Mouse (Mus musculus): Measurements from ENCODE around the gene Taf1c. TPM values are rescaled to one million over a fixed set of nuclear protein-coding genes. Genes with fewer than 3 reads are reported as not detected.

Taf1c gene
- polyA plus RNA-seq, 1 experiment, result 24.0 TPM

DNA sequence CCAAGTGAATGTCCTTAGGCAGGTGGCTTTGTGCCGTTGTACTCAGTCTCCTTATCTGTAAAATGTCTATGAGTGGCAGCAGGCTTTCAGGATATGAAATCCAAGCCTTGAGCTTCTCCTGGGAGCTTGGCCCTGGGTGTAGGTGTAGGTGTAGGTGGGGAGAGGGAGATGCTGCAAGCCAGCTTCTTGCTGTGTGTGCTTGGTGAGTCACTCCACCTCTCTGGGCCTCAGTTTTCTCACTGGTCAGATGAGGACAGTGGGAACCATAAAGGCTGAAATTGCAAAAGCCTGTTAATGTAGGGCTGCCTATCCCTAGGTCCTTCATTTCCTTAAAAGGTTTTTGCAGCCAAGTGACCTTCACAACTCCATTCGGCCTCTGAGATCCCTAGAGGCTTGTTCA, 30.9 kb upstream of the Taf1c start:
- TF ChIP-seq CTCF (IDR thresholded peaks at IDR 0.05; ENCODE audit: borderline replicate concordance, extremely low read depth, insufficient read depth, insufficient read length) (no peak), POLR2A (IDR thresholded peaks at IDR 0.05; ENCODE audit: borderline replicate concordance, extremely low read depth, insufficient read depth, insufficient read length, poor library complexity, severe bottlenecking) (no peak)
- DNase-seq (ENCODE audit: low read depth), result no peak

DNA sequence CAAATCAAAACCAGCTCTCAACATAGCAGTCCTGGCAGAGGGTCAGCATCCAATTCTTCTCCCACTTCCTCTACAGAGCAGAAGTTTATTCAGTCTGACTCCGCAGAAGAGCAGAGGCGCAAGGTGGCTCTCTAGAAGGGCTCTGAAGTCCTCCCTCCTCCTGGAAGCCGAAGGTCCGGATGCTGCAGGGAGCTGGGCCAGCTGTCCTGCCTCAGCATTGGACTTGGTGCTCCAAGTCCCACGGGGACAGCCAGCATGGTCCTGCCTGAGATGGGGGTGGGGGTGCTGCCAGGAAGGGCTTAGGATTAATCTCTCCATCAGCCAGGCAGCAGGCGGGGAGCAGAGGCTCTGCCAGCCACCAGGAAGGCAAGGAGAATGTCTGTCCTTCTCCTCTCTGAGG, 30.4 kb upstream of the Taf1c start, which contains the start of gene Kcng4:
Gene Kcng4 (minus strand): TSS at position 303 of the 400 bp plus-strand sequence.
- no peak for TF ChIP-seq CTCF (IDR thresholded peaks at IDR 0.05; ENCODE audit: borderline replicate concordance, extremely low read depth, insufficient read depth, insufficient read length)
- TF ChIP-seq POLR2A (IDR thresholded peaks at IDR 0.05; ENCODE audit: borderline replicate concordance, extremely low read depth, insufficient read depth, insufficient read length, poor library complexity, severe bottlenecking), result no peak
- DNase-seq (ENCODE audit: low read depth), result peak; percentile 5

DNA sequence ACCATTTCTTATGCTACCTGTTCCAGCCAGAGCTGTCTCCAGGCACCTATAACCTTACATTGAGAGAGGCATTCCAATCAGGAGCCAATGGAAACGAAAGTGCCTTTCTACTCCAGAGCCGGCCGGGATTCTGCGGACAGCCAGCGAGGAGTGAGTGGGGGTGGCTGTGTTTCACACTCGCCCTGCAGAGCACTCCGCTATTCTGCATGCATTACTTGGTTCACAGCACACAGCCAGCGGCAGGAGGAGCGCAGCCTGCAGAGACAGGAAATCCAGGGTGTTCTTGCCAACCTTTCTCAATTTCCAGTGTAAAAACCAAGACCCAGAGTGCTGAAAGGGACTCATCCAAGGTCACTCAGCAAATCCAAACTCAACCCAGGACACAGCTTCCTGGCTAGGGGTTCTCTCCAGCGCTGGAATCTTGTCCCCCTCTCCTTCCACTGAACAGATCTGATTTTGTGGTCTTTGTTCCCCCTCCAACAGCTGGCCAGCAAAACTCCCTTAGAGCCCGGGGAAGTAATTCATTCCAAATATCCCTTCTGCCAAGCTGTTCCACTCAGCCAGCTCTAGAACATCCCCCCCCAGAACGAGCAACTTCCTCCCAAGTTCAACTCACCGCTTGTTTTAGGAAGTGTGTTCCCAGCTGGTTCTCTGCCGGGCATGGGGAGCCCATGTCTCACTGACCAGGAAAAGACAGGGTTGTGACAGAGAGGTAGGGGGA, 29.8 kb upstream of the Taf1c start:
- DNase-seq (ENCODE audit: low read depth), result peak; percentile 31
- no peak for TF ChIP-seq POLR2A (IDR thresholded peaks at IDR 0.05; ENCODE audit: borderline replicate concordance, extremely low read depth, insufficient read depth, insufficient read length, poor library complexity, severe bottlenecking)
- TF ChIP-seq CTCF (IDR thresholded peaks at IDR 0.05; ENCODE audit: borderline replicate concordance, extremely low read depth, insufficient read depth, insufficient read length), result no peak

DNA sequence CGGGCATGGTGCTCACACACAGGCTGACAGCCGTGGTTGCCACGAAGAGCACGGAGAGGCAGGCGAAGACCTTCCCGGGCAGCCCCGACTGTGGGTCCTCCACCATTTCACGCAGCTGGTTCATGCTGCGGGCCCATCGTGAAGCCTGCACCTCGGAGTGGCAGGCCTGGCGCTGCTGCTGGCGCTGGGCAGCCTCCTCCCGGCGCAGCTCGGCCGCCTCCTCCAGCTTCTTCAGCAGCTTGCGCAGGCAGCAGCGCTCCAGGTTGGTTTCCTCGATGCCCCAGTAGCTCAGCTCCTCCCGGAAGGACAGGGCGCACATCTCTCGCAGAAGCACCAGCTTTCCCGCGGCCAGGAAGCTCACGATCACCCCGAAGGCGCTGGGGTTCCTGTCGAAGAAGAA, 27.9 kb upstream of the Taf1c start:
- TF ChIP-seq CTCF (IDR thresholded peaks at IDR 0.05; ENCODE audit: borderline replicate concordance, extremely low read depth, insufficient read depth, insufficient read length) (no peak), POLR2A (IDR thresholded peaks at IDR 0.05; ENCODE audit: borderline replicate concordance, extremely low read depth, insufficient read depth, insufficient read length, poor library complexity, severe bottlenecking) (no peak)
- DNase-seq (ENCODE audit: low read depth), result no peak

DNA sequence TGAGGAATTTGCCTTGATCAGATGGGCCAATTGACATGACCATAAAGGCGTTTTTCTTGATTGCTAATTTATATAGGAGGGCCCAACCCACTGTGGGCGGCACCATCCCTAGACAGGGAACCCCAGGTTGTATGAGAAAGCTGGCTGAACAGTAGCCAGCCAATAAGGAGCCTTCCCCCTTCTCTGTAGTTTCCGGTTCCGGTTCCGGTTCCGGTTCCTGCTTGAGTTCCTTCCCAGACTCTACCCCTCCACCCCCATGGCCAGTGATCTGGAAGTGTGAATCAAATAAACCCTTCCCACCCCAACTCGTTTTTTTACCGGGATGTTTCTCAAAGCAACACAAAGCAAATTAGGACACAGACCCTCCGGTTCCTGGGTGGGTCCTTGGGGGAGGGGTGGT, 27.2 kb upstream of the Taf1c start:
- no peak for DNase-seq (ENCODE audit: low read depth)

DNA sequence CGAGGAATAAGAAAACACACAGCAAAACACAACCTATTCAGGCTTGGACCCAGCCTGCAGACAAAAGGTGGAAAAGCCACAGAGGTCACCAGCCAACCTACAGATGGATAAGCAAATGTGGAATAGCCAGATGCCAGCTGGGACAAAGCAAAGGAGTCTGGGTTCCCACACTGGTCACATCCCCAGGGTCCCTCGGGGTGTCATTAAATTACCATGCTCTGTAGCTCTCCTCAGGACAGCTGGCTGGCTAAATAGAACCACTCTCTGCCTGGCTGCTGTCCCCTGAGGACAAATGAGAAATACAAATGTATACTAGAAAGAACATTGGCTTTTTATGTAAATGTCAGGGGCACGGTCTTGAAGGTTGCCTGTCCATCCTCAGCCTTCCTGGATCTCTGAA, 25.8 kb upstream of the Taf1c start:
- TF ChIP-seq POLR2A (IDR thresholded peaks at IDR 0.05; ENCODE audit: borderline replicate concordance, extremely low read depth, insufficient read depth, insufficient read length, poor library complexity, severe bottlenecking) (no peak), CTCF (IDR thresholded peaks at IDR 0.05; ENCODE audit: borderline replicate concordance, extremely low read depth, insufficient read depth, insufficient read length) (no peak)
- DNase-seq (ENCODE audit: low read depth), result peak; percentile 43

More for the DNA sequence above, 27.2 kb upstream of the Taf1c start:
- no peak for TF ChIP-seq CTCF (IDR thresholded peaks at IDR 0.05; ENCODE audit: borderline replicate concordance, extremely low read depth, insufficient read depth, insufficient read length)
- TF ChIP-seq POLR2A (IDR thresholded peaks at IDR 0.05; ENCODE audit: borderline replicate concordance, extremely low read depth, insufficient read depth, insufficient read length, poor library complexity, severe bottlenecking), result no peak

DNA sequence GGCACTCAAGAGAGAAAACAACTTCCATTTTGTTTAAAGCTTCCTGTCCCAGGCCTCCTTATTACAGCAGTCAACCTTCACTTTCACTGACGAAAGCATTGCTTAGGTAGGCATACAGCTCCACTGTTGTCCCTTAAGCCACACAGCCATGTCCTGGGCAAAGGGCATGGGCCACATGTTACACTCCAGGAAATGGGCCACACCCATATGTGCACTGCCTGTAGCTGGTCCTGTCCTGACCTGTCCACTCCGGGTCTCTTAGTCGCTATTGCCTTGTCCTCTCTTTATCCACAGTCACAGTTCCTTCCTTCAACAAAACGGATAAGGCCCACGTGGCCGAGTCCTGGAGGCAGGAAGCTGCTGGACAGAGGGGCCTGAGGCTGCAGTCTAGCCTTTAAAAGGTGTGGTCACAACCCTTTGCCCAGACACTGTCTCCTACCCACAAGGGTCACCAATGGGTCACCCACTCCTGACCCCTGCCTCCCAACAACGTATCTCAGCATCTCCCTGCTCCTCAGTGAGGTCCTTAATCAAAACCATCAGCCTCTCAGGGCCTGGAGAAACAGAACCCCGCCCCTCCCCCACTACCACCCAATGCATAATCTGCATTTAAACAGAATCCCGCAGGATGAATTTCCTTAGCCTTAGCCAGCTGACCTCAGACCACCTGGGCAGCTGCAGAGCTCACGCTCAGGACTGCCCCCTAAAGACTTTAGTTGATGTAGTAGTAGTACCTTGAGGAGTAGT, 22.8 kb upstream of the Taf1c start:
- no peak for DNase-seq (ENCODE audit: low read depth)
- TF ChIP-seq CTCF (IDR thresholded peaks at IDR 0.05; ENCODE audit: borderline replicate concordance, extremely low read depth, insufficient read depth, insufficient read length), result no peak
- TF ChIP-seq POLR2A (IDR thresholded peaks at IDR 0.05; ENCODE audit: borderline replicate concordance, extremely low read depth, insufficient read depth, insufficient read length, poor library complexity, severe bottlenecking), result no peak

DNA sequence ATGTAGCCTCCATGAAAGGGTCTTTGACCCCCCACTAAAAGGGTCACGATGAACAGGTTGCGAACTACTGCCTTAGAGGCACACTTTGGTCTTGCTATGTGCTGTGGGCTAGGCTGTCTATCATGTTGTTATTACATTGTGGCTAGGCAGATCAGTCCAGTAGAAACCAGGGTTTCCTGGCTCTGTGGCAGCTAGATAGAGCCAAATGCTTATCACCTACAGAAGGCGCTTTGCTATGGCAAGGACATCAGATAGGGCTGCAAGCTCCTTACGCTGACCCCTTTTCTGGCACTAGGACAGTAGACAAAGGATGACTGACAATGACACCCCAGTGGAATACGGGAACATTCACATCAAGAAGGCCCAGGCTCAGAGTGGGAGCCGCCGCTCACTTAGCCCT, 22.2 kb upstream of the Taf1c start:
- DNase-seq (ENCODE audit: low read depth), result no peak
- TF ChIP-seq CTCF (IDR thresholded peaks at IDR 0.05; ENCODE audit: borderline replicate concordance, extremely low read depth, insufficient read depth, insufficient read length) (no peak), POLR2A (IDR thresholded peaks at IDR 0.05; ENCODE audit: borderline replicate concordance, extremely low read depth, insufficient read depth, insufficient read length, poor library complexity, severe bottlenecking) (no peak)

DNA sequence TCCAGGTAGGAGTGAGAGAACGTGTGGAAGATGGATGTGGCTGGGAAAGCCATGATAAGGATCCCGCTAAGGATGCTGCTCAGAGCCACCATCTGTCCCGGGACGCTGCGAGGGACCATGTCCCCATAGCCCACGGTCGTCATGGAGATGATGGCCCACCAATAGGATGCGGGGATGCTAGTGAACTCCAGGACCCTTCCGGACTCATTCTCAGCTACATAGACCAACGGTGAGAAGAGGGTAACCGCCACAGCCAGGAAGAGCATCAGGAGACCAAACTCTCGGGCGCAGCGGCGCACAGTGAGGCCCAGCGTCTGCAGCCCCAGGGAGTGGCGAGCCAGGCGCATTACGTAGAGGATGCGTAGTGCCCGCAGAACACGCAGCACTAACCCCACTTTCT, 20.8 kb upstream of the Taf1c start:
- no peak for TF ChIP-seq CTCF (IDR thresholded peaks at IDR 0.05; ENCODE audit: borderline replicate concordance, extremely low read depth, insufficient read depth, insufficient read length)
- TF ChIP-seq POLR2A (IDR thresholded peaks at IDR 0.05; ENCODE audit: borderline replicate concordance, extremely low read depth, insufficient read depth, insufficient read length, poor library complexity, severe bottlenecking), result no peak
- no peak for DNase-seq (ENCODE audit: low read depth)

DNA sequence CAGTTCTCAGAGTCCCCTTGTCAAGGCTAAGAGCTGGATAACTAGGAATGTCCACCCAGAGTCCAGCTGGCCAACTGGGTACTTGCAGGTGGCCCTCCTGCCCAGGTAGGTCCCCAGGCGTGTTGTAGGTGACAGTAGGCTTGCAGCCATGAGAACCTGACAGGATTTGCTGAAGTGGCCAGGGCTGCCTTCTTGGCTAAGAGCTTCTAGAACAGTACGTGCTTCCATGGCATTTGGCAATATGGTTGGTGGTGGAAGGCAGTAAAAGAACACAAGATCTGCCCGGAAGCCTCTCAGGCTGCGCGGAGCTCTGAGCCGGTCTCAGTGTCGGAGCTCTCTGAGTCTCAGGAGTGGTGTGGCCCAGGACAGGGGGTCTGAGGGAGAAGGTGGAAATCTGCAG, 19.9 kb upstream of the Taf1c start:
- no peak for TF ChIP-seq CTCF (IDR thresholded peaks at IDR 0.05; ENCODE audit: borderline replicate concordance, extremely low read depth, insufficient read depth, insufficient read length)
- no peak for TF ChIP-seq POLR2A (IDR thresholded peaks at IDR 0.05; ENCODE audit: borderline replicate concordance, extremely low read depth, insufficient read depth, insufficient read length, poor library complexity, severe bottlenecking)
- DNase-seq (ENCODE audit: low read depth), result no peak

DNA sequence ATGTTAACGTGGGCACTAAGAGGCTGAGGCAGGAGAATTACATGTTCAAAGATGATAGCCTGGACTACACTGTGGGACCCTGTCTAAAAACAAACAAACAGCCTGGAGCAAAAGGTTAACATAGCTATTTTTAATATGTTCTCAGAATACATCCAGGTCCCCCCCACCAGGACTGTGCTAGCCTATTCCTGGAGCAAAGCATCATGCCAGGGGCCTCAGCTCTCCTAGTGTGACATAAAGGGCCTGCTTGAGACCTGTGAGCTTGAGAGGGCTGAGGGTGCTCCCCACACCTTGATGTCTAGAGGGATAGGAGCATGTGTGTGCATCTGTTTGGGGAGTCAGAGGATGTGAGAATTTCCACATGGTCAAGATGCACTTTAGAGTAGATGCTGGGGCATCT, 18.7 kb upstream of the Taf1c start:
- TF ChIP-seq CTCF (IDR thresholded peaks at IDR 0.05; ENCODE audit: borderline replicate concordance, extremely low read depth, insufficient read depth, insufficient read length) (no peak), POLR2A (IDR thresholded peaks at IDR 0.05; ENCODE audit: borderline replicate concordance, extremely low read depth, insufficient read depth, insufficient read length, poor library complexity, severe bottlenecking) (no peak)
- no peak for DNase-seq (ENCODE audit: low read depth)

DNA sequence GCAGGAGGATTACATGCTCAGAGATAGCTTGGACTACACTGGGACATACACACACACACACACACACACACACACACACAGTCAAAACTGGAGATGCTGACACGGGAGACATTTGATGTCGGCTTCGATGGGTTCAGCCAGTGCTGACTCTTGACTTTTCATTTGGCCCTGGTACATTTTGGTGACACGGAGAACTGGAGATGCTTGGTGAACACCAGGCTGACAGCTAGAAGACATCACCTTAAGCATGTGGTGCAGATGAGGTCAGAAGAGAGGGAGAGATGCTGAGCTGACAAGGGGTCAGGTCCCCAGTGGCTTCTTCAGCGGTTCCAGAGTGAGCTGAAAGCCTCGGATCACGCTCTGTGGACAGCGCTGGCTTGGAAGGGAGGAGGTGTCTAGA, 18.0 kb upstream of the Taf1c start:
- TF ChIP-seq POLR2A (IDR thresholded peaks at IDR 0.05; ENCODE audit: borderline replicate concordance, extremely low read depth, insufficient read depth, insufficient read length, poor library complexity, severe bottlenecking), result no peak
- no peak for TF ChIP-seq CTCF (IDR thresholded peaks at IDR 0.05; ENCODE audit: borderline replicate concordance, extremely low read depth, insufficient read depth, insufficient read length)
- DNase-seq (ENCODE audit: low read depth), result no peak
